Mouse (Mus musculus): ENCODE data around the gene Ociad2.
A peak's percentile ranks its signal among the peaks of the same experiment; 100 is the strongest.

The Ociad2 gene

GRCm38 (mm10) chr5:73304507-73304906 lies 36.3 kb downstream of the Ociad2 start:
- no peak for DNase-seq (ENCODE audit: low read depth, low spot score)

DNA sequence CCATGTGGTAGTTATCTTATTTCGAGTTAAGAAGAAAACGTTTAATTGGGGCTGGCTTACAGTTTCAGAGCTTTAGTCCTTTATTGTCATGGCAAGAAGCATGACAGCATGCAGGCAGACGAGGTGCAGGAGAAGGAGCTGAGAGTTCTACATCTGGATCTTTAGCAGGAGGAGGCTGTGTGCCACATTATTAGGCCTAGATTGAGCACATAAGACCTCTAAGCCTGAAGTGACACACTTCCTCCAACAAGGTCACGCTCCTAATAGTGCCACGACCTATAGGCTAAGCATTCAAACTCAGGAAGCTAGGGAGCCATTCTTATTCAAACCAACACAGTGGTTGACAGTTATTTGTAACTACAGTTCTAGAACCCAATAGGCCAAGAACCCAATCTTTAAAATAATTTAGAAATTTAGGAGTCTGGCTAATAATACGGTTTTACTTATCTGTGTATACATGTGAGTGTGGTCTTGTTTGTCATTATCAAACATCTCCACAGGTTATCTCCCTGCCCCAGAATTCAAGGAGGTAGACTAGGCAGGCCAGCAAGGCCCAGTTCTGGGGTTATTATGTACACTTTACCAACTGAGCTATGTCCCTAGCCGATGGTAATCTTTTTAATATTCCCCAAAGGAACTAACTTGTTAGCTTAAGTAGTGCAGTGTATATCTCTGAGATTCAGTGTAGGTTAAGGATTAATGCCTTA lies 39.1 kb downstream of the Ociad2 start:
- no peak for DNase-seq (ENCODE audit: low read depth, low spot score)

GRCm38 (mm10) chr5:73295916-73296315 lies 44.9 kb downstream of the Ociad2 start:
- DNase-seq (ENCODE audit: low read depth, low spot score): no peak

GRCm38 (mm10) chr5:73295016-73295415 lies 45.8 kb downstream of the Ociad2 start:
- no peak for DNase-seq (ENCODE audit: low read depth, low spot score)

DNA sequence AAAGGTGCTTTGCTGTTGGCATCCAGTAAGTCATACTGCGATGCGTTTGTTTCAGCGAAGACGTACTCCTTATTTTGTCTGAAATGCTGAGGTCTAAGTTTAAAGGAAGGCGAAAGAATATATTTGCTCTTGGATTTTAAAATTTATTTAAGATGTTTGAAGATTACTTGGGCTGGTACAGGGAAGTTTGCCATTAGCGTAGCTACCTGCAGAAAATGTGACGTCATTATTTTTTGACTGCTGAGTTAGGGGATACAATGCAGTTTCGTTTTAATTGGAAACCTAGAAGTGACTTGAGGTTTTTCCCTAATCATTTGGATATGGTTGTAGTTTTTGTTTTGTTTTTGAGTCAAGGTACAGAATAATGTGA lies 47.4 kb downstream of the Ociad2 start:
- DNase-seq (ENCODE audit: low read depth, low spot score): no peak

- DNase-seq (ENCODE audit: low read depth, low spot score): peak; percentile 99
Measured at GRCm38 (mm10) chr5:73292502-73293457, 48.0 kb downstream of the Ociad2 start, which contains the start of gene Ociad1. TSS of gene Ociad1 (plus strand) at chr5:73292784.

GRCm38 (mm10) chr5:73289900-73290299 lies 50.9 kb downstream of the Ociad2 start:
- no peak for DNase-seq (ENCODE audit: low read depth, low spot score)

GRCm38 (mm10) chr5:73286603-73287002 lies 54.2 kb downstream of the Ociad2 start:
- DNase-seq (ENCODE audit: low read depth, low spot score): no peak

GRCm38 (mm10) chr5:73285470-73285978 lies 55.3 kb downstream of the Ociad2 start:
- no peak for DNase-seq (ENCODE audit: low read depth, low spot score)

- DNase-seq (ENCODE audit: low read depth, low spot score): no peak
Measured at GRCm38 (mm10) chr5:73284046-73284445, 56.8 kb downstream of the Ociad2 start.

- no peak for DNase-seq (ENCODE audit: low read depth, low spot score)
Measured at GRCm38 (mm10) chr5:73280567-73280850, 60.3 kb downstream of the Ociad2 start.

DNA sequence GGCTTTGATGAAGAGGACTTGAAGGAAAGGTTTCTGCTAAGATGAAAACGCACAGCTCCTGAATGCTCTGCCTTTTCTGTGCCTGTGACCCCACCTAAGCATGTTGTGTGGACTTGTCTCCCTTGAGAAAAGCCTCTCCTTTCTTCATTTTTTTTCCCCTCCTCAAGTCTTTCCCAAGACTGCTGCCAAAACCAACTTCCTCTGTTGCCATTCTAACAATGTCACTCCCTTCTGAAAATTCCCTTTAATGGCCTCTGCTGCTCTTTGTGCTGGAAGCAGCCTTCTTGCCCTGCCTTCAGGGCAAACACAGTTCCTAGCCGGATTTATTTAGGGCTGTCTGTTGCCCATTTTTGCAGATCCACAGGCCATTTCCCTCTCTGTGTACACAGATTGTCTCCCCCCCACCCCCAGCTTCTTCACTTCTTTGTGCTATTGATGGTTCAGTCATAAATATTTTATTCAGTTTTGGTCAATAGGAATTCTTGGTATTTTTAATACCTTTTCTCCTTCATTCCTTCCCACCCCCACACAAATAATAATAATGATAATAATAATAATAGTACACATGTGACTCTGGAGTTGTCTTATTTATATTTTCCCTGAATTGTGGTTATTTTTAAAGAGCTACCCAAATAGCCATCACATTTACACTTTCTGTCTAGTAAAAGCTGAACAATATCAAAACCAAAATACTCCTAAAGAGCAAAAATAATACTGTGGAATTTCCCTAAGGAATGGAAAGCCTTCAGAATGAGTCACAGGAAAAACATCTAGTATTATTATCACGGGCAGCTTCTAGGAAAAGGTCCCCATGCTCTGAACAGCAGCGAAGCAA lies 60.9 kb downstream of the Ociad2 start:
- no peak for DNase-seq (ENCODE audit: low read depth, low spot score)

- DNase-seq (ENCODE audit: low read depth, low spot score): no peak
Measured at GRCm38 (mm10) chr5:73279190-73279589, 61.6 kb downstream of the Ociad2 start.

GRCm38 (mm10) chr5:73274941-73275340 lies 65.9 kb downstream of the Ociad2 start:
- DNase-seq (ENCODE audit: low read depth, low spot score): no peak

GRCm38 (mm10) chr5:73273171-73273570 lies 67.7 kb downstream of the Ociad2 start:
- DNase-seq (ENCODE audit: low read depth, low spot score): no peak

Data from brain, adult 2 months (tissue).